Mouse (Mus musculus): Measurements from ENCODE around the gene Selplg.
A peak's percentile ranks its signal among the peaks of the same experiment; 100 is the strongest.

The Selplg gene

GRCm38 (mm10) chr5:113854494-113854893 is 22.1 kb upstream of the Selplg start:
- peak; percentile 76 for DNase-seq (ENCODE audit: extremely low spot score)

- DNase-seq (ENCODE audit: extremely low spot score): no peak
Measured at GRCm38 (mm10) chr5:113853541-113853940, 21.1 kb upstream of the Selplg start.

DNA sequence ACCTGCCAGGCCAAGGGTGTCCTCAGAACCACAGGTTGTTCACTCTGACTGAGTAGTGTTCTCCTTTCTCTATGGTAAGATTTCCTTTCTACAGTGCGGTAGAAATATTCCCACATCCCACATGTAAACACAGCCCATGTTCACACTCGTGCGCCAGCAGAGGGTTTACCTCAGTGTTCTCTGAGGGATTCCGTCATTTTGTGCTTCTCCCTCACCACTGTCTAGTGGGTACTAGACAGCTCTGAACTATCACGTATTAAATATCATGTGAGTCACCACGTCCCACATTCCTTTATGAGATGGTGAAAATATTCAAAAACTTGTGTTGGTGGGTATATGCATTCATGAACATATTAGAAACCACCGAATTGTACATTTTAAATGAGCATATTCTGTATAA is 20.0 kb upstream of the Selplg start:
- no peak for DNase-seq (ENCODE audit: extremely low spot score)

DNA sequence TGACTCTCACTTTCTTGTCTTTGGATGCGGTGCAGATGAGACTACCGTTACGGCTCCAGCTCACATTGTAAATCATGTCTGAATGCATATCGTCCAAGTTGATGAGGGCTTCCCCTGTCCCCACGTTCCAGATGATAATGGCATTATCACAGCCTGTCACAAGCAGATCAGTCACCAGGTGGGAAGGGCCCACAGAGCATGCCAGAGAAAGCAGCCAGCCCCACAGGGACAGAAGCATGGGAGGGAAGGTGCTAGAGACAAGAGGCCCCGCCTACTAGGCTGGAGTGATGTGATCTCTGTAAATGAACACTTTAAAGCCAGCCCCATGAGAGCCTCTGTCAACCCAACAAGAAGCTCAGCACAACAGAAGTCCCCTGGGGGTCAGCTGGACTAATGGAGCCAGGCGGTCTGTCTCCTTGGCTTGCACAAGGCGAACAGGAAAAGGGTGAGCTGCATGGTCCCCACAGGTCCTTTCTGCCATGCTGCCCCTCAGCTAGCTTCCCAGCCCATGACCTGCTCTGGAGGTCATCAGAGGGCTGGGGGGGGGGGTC is 18.3 kb upstream of the Selplg start:
- no peak for DNase-seq (ENCODE audit: extremely low spot score)

DNA sequence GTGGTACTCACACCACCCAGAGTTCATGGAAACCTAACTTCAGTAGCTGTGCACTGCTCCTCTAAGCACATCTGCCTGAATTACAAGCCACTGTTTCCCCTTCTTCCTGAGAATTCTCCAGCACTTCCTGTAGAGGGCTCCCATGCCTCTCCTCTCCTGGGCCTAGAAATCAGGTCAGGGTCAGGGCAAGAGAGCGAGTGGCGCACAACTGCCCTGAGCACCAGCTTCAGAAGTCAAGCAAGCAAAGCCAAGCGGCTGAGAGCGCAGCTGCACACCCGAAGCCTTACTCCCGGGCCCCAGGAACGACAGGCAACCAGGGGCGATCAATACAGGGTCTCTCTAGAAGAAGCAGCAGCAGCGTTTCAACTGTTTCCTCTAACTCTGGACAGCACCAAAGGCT is 15.2 kb upstream of the Selplg start:
- DNase-seq (ENCODE audit: extremely low spot score): no peak

DNA sequence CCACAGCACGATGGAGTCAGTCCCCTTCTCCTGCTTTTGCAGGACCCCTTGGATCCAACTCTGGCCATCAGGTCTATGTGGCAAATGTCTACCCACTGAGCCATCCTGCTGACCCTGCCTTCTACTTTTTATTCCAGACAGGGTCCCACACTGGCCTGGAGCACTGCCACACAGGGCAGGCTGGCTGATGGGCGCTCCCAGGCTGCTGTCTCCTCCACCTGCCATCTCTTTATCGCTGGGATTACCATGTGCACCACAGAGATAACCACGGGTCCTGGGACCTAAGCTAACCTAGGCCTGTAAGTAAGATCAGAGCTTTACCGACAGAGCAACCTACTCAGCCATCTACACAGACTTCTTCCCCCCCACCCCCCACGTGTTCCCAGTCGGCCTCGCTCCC is 14.2 kb upstream of the Selplg start:
- DNase-seq (ENCODE audit: extremely low spot score): no peak

DNA sequence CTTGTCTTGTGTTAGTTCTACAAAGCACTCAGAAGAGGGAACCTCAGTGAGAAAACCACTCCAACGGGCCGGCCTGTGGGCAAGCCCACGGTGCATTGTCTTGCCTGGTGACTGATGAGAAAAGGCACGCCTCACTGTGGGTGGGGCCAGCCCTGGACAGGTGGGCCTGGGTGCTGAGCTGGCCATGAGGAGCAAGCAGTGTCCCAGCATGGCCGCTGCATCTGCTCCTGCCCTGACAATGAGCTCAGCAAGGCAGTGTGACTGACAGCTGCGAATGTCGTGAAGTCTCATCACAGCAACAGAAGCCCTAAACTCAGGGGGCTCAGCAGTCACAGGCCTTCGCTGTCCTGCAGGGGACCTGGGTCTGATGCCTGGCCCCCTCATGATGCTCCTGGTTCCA is 13.2 kb upstream of the Selplg start:
- no peak for DNase-seq (ENCODE audit: extremely low spot score)

DNA sequence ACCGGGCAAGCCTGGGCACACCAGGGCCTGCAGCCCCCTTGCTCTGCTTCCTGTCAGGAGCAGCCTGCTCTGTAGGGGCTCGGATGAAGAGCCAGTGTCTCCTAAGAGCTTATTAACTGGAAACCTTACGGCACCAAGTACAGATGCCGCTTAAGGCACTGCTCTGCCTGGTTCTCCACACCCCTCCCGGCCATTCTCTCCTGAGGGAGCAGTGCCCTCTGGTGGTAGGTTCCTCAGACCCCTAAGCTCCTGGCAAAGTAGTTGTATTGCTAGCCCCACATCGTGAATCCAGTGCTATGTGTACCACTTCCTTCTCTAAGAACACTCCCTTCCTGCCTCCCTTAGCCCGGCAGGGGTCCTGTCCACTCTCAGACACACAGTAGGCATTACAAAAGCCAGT is 12.3 kb upstream of the Selplg start:
- peak; percentile 47 for DNase-seq (ENCODE audit: extremely low spot score)

DNA sequence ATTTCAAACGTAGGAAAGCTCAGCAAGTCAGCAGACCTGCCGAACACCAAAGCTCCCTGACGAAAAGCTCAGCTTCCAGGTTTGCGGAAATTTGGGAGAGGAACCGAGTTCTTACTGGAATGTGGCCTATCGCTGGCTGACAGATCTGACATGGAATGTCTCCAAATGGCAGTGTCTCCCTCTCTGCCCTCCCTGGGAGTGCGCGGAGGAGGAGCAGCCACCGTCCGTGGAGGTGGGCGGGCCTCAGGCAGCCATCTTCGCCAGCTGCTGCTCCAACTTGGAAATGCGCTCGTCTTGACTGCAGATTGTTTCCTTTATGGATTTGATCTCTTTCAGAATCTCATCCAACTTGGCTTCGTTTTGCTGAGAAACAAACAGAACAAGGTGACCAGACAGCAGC is 11.7 kb upstream of the Selplg start:
- no peak for DNase-seq (ENCODE audit: extremely low spot score)

DNA sequence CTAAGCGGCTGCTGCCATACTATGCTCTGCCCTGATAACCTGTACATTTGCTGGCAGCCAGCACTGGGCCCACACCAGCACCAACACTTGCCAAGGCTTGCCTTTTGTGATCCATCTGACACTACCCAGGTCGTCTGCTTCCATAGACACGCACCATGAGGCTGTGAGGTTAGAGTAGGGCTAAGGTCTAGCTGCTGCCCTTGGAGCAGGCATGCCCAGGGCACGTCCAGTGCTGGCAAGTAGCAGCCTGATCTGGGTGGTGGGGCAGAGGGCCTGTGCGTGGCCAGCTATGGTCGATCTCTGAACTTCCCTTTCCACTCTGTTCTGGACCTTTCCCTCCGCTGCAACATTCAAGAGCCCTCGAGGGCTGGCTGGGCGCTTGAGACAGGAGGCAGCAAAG is 10.5 kb upstream of the Selplg start:
- no peak for DNase-seq (ENCODE audit: extremely low spot score)

- DNase-seq (ENCODE audit: extremely low spot score): no peak
Measured at GRCm38 (mm10) chr5:113842244-113842643, 9.8 kb upstream of the Selplg start.

GRCm38 (mm10) chr5:113841243-113842225 is 9.1 kb upstream of the Selplg start:
- no peak for DNase-seq (ENCODE audit: extremely low spot score)

DNA sequence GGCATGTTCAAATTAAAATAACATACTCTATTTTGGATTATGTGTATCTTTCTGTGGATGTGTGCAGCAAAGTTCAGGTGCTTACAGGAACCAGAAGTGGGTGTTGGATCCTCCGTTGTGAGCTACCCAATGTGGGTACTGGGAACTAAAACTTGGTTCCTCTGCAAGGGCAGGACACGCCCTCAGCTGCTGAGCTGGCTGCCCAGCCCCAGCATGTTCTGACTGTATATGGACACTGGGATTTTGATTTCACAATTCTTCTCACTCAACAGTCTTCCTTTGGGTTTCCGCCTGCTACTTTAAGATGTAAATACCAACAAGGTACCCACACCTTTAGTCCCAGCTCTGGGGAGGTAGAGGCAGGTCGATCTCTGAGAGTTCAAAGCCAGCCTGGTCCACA is 8.0 kb upstream of the Selplg start:
- DNase-seq (ENCODE audit: extremely low spot score): no peak

- no peak for DNase-seq (ENCODE audit: extremely low spot score)
Measured at GRCm38 (mm10) chr5:113836961-113837360, 4.5 kb upstream of the Selplg start.

- no peak for DNase-seq (ENCODE audit: extremely low spot score)
Measured at GRCm38 (mm10) chr5:113833316-113833947, 988 bp upstream of the Selplg start.

DNA sequence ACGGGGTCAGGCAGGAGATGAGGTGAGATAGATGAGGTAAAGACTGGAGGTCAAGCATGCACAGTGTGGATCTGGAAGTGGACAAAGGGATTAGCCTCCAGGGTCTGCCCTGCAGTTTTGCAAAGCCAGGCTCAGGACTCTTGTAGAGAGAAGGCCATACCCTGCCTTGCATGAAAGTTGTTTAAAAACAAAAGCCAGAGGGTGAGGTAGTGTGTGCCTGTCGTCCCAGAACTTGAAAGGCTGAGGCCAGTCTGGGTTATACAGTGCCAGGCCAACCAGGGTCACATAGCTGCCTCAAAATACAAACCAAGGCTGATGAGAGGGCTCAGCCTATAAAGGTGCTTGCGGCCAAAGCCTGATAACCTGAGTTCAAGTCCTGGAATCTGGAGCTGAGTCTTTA is 703 bp downstream of the Selplg start:
- DNase-seq (ENCODE audit: extremely low spot score): no peak

DNA sequence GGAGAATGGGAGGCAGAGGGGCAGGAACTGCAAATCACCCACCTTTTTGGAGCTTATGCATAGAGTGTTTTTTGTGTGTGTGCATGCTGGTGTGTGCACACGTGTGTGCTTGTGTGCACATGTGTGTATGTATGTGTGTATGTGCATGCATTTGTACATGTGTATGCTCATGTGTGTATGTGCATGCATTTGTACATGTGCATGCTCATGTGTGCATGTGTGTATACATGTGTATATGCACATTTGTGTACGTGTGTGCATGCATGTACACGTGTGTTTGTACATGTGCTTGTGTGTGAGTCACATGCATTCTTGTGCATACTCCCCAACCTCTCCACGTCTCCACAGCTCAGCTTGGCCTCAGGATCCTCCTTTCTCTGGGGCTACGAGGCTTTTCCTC is 1.6 kb downstream of the Selplg start:
- DNase-seq (ENCODE audit: extremely low spot score): no peak

DNA sequence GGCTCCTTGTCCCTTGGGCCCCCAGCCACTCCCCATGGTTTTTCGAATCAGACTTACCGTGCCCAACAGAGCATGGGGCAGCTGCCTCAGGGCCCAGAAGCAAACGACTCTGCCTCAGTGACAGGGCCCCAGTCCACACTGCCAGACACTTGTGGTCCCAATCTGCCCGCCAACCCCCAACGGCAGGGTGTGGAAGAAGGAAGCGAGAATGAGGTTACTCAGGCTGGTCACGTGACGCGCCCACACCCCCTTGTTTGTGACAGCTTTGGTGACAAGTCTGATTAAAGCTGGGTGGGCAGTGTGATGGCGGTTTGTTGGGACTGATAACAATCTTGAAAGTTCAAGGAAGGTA is 2.2 kb downstream of the Selplg start:
- no peak for DNase-seq (ENCODE audit: extremely low spot score)

DNA sequence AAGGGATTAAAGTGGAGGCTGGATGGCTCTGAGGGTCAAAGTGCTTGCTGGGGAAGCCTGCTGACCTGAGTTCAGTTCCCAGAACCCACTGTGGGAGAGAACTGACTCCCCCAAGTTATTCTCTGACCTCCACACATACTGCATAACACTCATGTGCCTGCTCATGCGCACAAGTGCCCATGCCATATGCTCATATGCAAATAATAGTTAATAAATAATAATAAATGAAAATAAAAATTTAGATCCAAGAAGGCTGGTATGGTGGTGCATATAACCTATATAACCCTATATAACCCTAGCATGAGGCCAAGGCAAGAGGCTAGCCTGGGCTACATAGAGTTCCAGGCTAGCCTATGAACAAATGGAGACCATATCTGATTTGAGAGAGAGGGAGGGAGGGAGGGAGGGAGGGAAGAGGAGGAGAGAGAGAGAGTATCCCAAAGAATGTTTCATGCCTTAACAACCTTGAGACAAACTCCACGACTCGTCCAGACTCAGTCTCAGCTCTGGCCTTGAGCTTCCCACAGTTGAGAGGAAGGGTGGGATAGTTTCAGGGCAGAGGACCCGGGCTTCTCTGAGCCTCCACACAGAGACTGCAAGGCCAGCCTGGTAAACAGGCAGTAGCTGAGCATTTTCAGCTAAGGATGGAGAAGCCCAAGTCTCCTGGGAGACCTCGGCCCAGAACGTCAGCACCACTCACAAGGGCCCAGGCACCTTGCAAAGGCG is 2.7 kb downstream of the Selplg start:
- DNase-seq (ENCODE audit: extremely low spot score): no peak

DNA sequence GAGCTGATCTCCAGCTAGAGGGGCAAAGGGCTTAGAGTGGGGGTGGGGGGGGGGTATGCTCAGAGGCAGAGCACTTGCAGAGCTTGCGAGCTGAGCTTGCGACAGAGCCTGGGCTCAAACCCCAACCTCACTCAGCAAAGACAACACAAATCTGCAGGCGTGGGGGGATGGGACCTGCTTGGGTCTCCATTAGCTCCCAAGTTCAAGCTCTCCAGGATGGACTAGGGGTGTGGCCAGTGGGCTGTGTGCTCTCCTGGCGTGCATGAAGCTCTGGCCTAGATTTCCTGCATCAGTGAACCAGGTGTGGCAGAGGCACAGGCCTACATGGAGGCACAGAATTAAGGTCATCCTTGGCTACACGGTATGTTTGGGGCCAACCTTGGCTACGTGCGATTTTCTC is 4.0 kb downstream of the Selplg start:
- DNase-seq (ENCODE audit: extremely low spot score): no peak

DNA sequence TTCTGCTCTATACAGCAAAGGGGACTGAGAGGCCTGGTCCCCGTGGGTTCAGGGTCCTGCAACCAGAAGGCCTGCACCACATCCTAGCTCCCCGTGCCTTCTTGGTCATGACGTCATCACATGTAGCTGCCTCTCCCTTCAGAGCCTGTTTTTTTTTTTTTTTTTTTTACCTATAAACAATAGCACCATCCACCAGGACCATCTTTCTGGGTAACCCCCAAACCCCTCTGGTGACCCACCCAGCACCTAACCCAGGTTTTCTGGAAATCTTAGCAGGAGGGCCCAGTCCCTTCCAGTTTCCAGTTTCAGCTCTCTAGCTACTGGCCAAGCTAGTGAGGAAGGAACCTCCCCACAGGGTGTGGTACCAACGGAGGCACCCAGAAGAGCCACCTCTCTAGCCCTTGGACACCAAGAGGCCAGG is 4.4 kb downstream of the Selplg start:
- DNase-seq (ENCODE audit: extremely low spot score): no peak

GRCm38 (mm10) chr5:113826619-113827018 is 5.8 kb downstream of the Selplg start:
- DNase-seq (ENCODE audit: extremely low spot score): no peak
